Mouse (Mus musculus): ENCODE results near the gene Pik3ap1. TPM values are rescaled to one million over a fixed set of nuclear protein-coding genes. Genes with fewer than 3 reads are reported as not detected.

The Pik3ap1 gene
- polyA plus RNA-seq, 1 experiment from 2014 or later = 1.6 TPM

GRCm38 (mm10) chr19:41246271-41246670 is 138.6 kb downstream of the Pik3ap1 start:
- H3K9ac ChIP-seq (ENCODE audit: low read depth, low read length) = no peak overlapping the region
- H3K4me3 ChIP-seq (ENCODE audit: low read length) = no peak overlapping the region
- H3K9me3 ChIP-seq (ENCODE audit: control insufficient read depth, low read length) = no peaks in the 10 kb centered on the region
- peaks cover 47% of the 10 kb centered on the region for H3K36me3 ChIP-seq (ENCODE audit: control insufficient read depth, insufficient read depth, low read length)
- H3K27ac ChIP-seq (ENCODE audit: low read depth, low read length) = no peak overlapping the region
- no peak overlapping the region for H3K4me2 ChIP-seq (replicated peaks; ENCODE audit: low read depth, low read length)
- H3K4me1 ChIP-seq (ENCODE audit: control insufficient read depth, insufficient read depth, low read length) = no peaks in the 10 kb centered on the region
- H3K27me3 ChIP-seq (ENCODE audit: control insufficient read depth, insufficient read depth, low read length) = no peaks in the 10 kb centered on the region
- WGBS = 87% methylated on average over 4 of the region's 4 CpGs
- no peak for ATAC-seq (ENCODE audit: low FRiP score, low TSS enrichment)

- Histone ChIP-seq H3K27me3 (ENCODE audit: control insufficient read depth, insufficient read depth, low read length) (no peaks in the 10 kb centered on the region), H3K9ac (ENCODE audit: low read depth, low read length) (no peak overlapping the region), H3K4me3 (ENCODE audit: low read length) (no peak overlapping the region), H3K36me3 (ENCODE audit: control insufficient read depth, insufficient read depth, low read length) (peaks cover 59% of the 10 kb centered on the region), H3K4me1 (ENCODE audit: control insufficient read depth, insufficient read depth, low read length) (no peaks in the 10 kb centered on the region), H3K4me2 (replicated peaks; ENCODE audit: low read depth, low read length) (no peak overlapping the region), H3K27ac (ENCODE audit: low read depth, low read length) (no peak overlapping the region), H3K9me3 (ENCODE audit: control insufficient read depth, low read length) (no peaks in the 10 kb centered on the region)
- ATAC-seq (ENCODE audit: low FRiP score, low TSS enrichment) = no peak
- WGBS = 65% methylated on average over 6 of the region's 6 CpGs
These were observed 140.3 kb downstream of the Pik3ap1 start for GRCm38 (mm10) chr19:41244581-41244980.

DNA sequence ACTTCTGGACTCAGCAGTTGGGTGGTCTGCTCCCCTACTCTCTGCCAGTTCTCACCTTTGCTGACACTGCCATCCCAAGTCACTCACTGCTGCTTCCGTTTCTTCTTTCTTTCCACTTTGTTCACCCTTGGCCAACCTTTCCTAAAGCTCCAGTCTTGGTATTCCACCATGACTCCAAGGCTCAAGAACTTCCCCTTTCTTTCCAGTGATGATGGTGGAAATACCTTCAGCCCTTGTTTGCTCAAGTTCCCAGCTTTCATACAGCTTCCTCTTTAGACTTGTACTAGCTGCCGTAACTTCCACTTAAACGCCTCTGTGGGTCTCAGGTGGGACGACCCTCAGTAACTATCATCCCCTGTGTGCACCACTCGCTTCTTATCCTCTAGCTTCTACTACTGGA is 142.9 kb downstream of the Pik3ap1 start:
- 94% methylated on average over 5 of the region's 5 CpGs for WGBS
- no peak overlapping the region for H3K4me2 ChIP-seq (replicated peaks; ENCODE audit: low read depth, low read length)
- H3K9me3 ChIP-seq (ENCODE audit: control insufficient read depth, low read length) = no peaks in the 10 kb centered on the region
- H3K4me1 ChIP-seq (ENCODE audit: control insufficient read depth, insufficient read depth, low read length) = no peaks in the 10 kb centered on the region
- no peak overlapping the region for H3K27ac ChIP-seq (ENCODE audit: low read depth, low read length)
- H3K27me3 ChIP-seq (ENCODE audit: control insufficient read depth, insufficient read depth, low read length) = no peaks in the 10 kb centered on the region
- H3K9ac ChIP-seq (ENCODE audit: low read depth, low read length) = no peak overlapping the region
- H3K4me3 ChIP-seq (ENCODE audit: low read length) = no peak overlapping the region
- no peak for ATAC-seq (ENCODE audit: low FRiP score, low TSS enrichment)
- peaks cover 78% of the 10 kb centered on the region for H3K36me3 ChIP-seq (ENCODE audit: control insufficient read depth, insufficient read depth, low read length)

DNA sequence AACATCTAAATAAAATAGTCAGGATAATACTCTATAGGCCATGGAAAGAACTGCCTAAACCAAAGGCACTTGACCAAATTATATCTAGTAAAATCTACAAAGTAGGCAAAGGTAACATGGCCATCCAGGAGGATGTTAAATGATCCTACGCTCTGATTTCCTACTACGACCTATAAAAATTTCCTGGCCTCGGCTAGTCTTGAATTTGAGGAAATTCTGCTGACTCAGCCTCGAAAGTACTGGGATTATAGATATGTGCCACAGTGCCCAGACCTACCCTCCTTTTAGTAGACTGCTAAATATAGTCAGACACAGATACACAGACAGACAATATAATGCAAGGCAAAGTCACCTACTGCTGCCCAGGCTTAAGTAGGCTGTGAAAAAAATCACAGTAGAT is 151.2 kb downstream of the Pik3ap1 start:
- Histone ChIP-seq H3K4me3 (ENCODE audit: low read length) (no peak overlapping the region), H3K9me3 (ENCODE audit: control insufficient read depth, low read length) (no peaks in the 10 kb centered on the region), H3K36me3 (ENCODE audit: control insufficient read depth, insufficient read depth, low read length) (peaks cover 78% of the 10 kb centered on the region), H3K27me3 (ENCODE audit: control insufficient read depth, insufficient read depth, low read length) (no peaks in the 10 kb centered on the region), H3K9ac (ENCODE audit: low read depth, low read length) (no peak overlapping the region), H3K27ac (ENCODE audit: low read depth, low read length) (no peak overlapping the region), H3K4me2 (replicated peaks; ENCODE audit: low read depth, low read length) (no peak overlapping the region), H3K4me1 (ENCODE audit: control insufficient read depth, insufficient read depth, low read length) (no peaks in the 10 kb centered on the region)
- 94% methylated on average over 4 of the region's 4 CpGs for WGBS
- ATAC-seq (ENCODE audit: low FRiP score, low TSS enrichment) = no peak

Other genes with a start within 250 kb of the Pik3ap1 start
- gene Tll2, start 178.3 kb downstream of the Pik3ap1 start, polyA plus RNA-seq (2014; fragmentation: Nextera tagmentation; extraction: Ambion mirVana) = not detected in 2 replicates
- gene Tm9sf3, start 121.1 kb downstream of the Pik3ap1 start, polyA plus RNA-seq (2014; fragmentation: Nextera tagmentation; extraction: Ambion mirVana) = 86.0 and 149 TPM in 2 replicates
- gene Lcor, start 97.5 kb upstream of the Pik3ap1 start, polyA plus RNA-seq (2014; fragmentation: Nextera tagmentation; extraction: Ambion mirVana) = 18.0 and 19.7 TPM in 2 replicates
- 3.3 and 4.7 TPM in 2 replicates for gene Gm340, start 197.3 kb upstream of the Pik3ap1 start, polyA plus RNA-seq (2014; fragmentation: Nextera tagmentation; extraction: Ambion mirVana)

All from kidney, embryonic 14.5 days (tissue).